Mouse (Mus musculus) CD4-positive, CD25-positive, alpha-beta regulatory T cell, adult 2 months (primary cell): ENCODE measurements at regions not wholly inside any gene's neighbourhood (a gene's known extent, or its start where the extent isn't known, plus 50 kb on each side); places are given as distances from the start of the nearest gene placed in this dataset.

Experiments used
- DNase-seq: peaks from one replicate; pipeline ENCODE4 v3.0.0-alpha.2; 2012; ENCODE audit warnings: low read depth, low spot score

- DNase-seq: no peak
These were observed 633.9 kb downstream of the Kcnj2 start for GRCm38 (mm10) chr11:111699862-111700261.

GRCm38 (mm10) chr11:111706882-111707281 lies 640.9 kb downstream of the Kcnj2 start:
- no peak for DNase-seq

- DNase-seq: no peak
These were observed 649.4 kb downstream of the Kcnj2 start for GRCm38 (mm10) chr11:111715401-111715800.

- DNase-seq: no peak
These were observed 656.3 kb downstream of the Kcnj2 start for GRCm38 (mm10) chr11:111722276-111722675.

- DNase-seq: no peak
These were observed 662.2 kb downstream of the Kcnj2 start for GRCm38 (mm10) chr11:111728148-111728547.

GRCm38 (mm10) chr11:111732096-111732495 lies 666.1 kb downstream of the Kcnj2 start:
- DNase-seq: no peak

GRCm38 (mm10) chr11:111735446-111735845 lies 669.5 kb downstream of the Kcnj2 start:
- DNase-seq: no peak

GRCm38 (mm10) chr11:111735961-111736360 lies 670.0 kb downstream of the Kcnj2 start:
- DNase-seq: no peak

GRCm38 (mm10) chr11:111743356-111743755 lies 677.4 kb downstream of the Kcnj2 start:
- DNase-seq: no peak

- DNase-seq: no peak
These were observed 681.4 kb downstream of the Kcnj2 start for GRCm38 (mm10) chr11:111747262-111747946.

- DNase-seq: no peak
These were observed 682.0 kb downstream of the Kcnj2 start for GRCm38 (mm10) chr11:111747947-111748322.

- DNase-seq: no peak
These were observed 682.5 kb downstream of the Kcnj2 start for GRCm38 (mm10) chr11:111748496-111748895.

GRCm38 (mm10) chr11:111754735-111755134 lies 688.8 kb downstream of the Kcnj2 start:
- DNase-seq: no peak

- DNase-seq: no peak
These were observed 697.1 kb downstream of the Kcnj2 start for GRCm38 (mm10) chr11:111763081-111763480.

GRCm38 (mm10) chr11:111766371-111767011 lies 700.5 kb downstream of the Kcnj2 start:
- no peak for DNase-seq

GRCm38 (mm10) chr11:111767012-111767392 lies 701.0 kb downstream of the Kcnj2 start:
- no peak for DNase-seq

GRCm38 (mm10) chr11:111774108-111774679 lies 708.2 kb downstream of the Kcnj2 start:
- no peak for DNase-seq

GRCm38 (mm10) chr11:111781321-111781720 lies 715.4 kb downstream of the Kcnj2 start:
- DNase-seq: no peak

GRCm38 (mm10) chr11:111791267-111791926 lies 725.4 kb downstream of the Kcnj2 start:
- no peak for DNase-seq

- peak; percentile 77 for DNase-seq
These were observed 735.1 kb downstream of the Kcnj2 start for GRCm38 (mm10) chr11:111801033-111801432.

- no peak for DNase-seq
These were observed 750.3 kb downstream of the Kcnj2 start for GRCm38 (mm10) chr11:111816176-111816775.

- peak; percentile 48 for DNase-seq
These were observed 752.2 kb downstream of the Kcnj2 start for GRCm38 (mm10) chr11:111818124-111818523.
